Mouse (Mus musculus) cerebral cortex, adult 2 months (tissue): ENCODE measurements around the gene Olfr736.

Experiments
- WGBS: fragments of 180-500 bp; shearing (Covaris S2); methylation state at CpG from one replicate; pipeline ENCODE4 v1.1.7; 2018; 5-methylcytosine and 5-hydroxymethylcytosine counted together

The Olfr736 gene

DNA sequence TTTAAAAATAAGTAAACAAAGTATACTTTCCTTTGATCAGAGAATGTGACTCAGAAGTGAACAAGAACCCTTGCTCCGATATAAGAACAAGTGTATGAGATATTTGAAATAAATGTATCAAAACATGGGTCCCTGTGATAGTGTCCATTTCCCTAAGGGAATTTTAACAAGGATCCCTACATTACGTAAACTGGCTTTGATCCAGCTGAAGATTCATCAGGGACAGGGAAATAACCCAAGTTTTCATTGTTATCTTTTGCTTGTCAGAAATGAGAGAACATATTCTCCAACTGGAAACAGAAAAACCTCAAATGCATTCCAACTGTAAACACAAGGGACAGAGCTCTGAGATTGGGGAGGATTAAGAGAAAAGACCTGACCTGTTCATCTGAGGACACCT is at the start of gene Olfr736:
Gene Olfr736, plus strand, starts transcription at position 301 of the 400 bp plus-strand sequence.
- 83% methylated on average over 2 of the region's 2 CpGs for WGBS

DNA sequence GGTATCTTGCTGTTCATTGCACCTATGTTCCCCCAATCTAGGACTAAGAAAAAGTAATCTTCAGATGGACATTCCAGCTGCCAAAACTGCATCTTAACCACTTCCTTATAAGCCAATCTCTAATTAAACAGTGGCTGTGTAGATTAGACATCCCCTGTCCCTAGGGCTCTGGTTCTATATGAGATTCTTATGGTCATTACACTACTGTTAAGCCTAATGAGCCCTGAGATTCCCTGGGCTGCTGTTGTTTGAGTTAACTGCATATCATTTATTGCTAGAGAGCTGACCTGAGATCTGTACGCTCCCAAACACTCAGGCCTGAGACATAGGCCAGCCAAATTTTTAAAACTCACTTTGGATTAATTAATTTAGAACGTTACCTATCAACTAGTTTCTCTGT is 32.2 kb upstream of the Olfr736 start, which contains the start of gene Olfr735:
Gene Olfr735, minus strand, starts transcription at position 77 of the 400 bp plus-strand sequence.
- 78% methylated on average over 2 of the region's 2 CpGs for WGBS

DNA sequence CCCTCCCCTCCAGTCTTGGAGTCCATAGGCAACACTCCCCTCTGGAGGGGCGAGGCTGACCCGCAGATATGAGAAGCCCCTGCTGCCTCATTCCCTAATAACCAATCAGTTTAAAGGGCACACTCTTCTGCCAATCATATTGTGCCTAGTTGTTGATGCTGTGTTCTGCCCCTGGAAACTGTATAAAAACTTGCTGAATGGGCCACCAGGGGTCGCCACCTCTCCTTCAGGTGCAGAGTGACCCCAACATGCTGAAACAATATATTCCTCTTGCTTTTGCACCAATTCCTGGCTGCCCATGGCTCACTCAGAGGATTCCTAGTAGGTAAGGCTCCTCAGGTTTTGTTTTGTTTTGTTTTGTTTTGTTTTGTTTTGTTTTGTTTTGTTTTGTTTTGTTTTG is 28.5 kb upstream of the Olfr736 start:
- 46% methylated on average over 3 of the region's 3 CpGs for WGBS

DNA sequence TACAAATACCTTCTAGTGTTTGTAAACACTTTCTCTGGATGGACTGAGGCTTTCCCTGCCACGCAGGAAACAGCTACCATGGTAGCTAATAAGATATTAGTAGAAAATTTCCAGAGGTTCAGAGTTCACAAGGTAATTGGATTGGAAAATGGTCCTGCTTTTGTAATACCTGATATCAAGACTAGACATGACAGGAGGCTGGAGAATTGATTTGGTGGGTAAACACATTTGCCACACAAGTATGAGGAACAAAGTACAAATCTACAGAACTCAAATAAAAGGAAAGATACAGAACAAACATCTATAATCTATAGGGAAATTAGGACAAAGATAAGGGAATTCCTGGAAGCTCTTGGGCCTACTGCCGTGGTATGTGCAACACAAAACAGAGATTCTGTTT is 24.2 kb upstream of the Olfr736 start:
- 80% methylated on average over 2 of the region's 2 CpGs for WGBS

DNA sequence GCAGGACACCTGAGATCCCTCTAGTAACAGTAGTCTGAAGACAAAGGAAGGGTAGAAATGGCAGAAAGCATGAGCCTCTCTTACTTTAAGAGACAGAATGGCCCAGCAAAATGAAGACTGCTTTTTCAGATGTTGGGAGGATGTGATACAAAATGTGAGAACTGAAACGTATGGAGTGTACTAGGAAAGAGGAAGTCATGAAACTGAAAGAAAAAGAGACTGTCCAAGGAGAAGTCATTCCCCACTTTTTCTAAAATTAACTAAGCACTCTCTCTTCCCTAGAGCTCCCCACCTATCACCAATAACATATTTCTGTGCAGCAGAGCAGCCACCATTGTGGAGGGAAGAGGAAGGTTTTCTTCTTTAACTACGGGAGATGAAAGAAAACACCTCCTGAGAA is 23.4 kb upstream of the Olfr736 start, which contains the start of gene Tlr11:
Gene Tlr11, plus strand, starts transcription at position 322 of the 400 bp plus-strand sequence.
- 65% methylated on average over 2 of the region's 2 CpGs for WGBS

DNA sequence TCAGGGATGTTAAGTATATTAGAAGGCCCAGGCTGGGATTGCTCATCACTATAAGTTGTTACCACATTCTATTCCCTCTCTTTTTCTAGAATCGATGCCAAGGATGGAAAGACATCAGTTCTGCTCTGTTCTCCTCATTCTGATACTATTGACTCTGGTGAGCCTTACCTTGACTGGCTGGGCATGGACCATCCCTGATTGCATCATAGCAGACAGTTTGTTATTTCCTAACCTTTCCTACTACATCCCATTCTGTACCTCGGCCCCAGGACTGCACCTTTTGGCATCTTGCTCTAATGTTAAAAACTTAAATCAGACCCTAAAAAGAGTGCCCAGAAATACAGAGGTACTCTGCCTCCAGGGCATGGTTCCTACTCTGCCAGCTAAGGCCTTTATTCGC is 20.5 kb upstream of the Olfr736 start:
- 80% methylated on average over 3 of the region's 3 CpGs for WGBS

DNA sequence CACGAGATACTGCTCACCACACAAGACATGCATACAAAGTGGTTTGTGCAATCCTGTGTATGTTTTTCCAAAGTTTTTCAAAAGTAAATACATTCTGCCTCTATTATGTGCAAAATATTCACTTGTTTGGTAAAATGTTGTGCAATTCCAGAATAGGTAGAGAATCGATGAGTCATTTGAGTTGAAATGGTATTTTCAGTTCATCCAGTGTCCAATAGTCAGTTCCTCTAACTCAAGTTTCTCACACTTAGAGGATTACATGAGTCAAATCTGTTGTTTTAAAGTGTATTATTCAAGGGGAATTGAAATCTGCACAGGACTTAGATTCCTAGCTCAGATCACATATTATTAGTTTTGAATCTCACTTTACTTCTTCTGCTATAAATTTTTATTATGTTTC is 17.4 kb upstream of the Olfr736 start:
- 82% methylated on average over 2 of the region's 2 CpGs for WGBS

DNA sequence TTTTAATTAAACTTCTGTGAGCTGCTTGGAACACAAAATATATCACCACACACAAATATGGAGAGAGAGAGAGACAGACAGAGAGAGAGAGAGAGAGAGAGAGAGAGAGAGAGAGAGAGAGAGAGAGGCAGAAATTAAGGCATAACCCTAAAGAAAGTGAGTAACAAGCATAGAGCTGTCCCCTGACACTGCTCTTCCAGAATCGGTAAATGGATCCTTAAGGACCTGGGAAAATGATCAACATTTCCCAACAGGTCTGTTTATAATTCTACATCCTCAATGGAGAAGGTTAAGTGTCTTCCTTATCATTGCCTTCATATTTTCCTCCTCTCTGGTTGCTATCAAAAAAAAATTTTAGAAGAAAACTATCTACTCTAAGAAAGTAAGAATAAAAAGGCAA is 26.3 kb downstream of the Olfr736 start, which contains the start of gene Olfr738:
Gene Olfr738, plus strand, starts transcription at position 301 of the 400 bp plus-strand sequence.
- WGBS: 91% methylated on average over 1 of the region's 1 CpGs

DNA sequence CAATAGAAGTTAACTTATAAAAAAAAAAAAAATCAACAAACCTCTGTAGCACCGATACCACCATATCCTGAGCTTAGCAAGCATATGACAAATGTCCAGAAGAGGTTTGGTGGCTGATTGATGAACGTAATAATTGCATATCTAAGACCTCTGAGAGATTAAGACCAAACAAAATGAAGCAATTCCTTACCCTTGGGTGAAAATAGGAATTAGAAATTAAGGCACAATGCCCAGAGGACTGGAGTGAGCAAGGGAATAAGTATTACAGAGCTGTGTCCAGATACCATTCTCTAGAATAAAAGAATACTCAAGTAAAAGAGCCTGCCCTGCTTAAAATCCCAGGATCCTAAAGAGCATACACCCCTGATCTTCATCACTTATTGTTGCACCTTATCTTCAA is 37.4 kb downstream of the Olfr736 start, which contains the start of gene Olfr739:
Gene Olfr739, plus strand, starts transcription at position 301 of the 400 bp plus-strand sequence.
- WGBS: 74% methylated on average over 2 of the region's 2 CpGs
